Mouse (Mus musculus) retina, adult 2 months (tissue): ENCODE data around the gene Eps8.
A peak's percentile ranks its signal among the peaks of the same experiment; 100 is the strongest.

Source experiments
- DNase-seq: peaks from one replicate; pipeline ENCODE4 v3.0.0-alpha.2; 2012; ENCODE audit warnings: low read depth, low spot score

Gene Eps8

GRCm38 (mm10) chr6:137661583-137662365 is 7.1 kb upstream of the Eps8 start:
- no peak for DNase-seq

- DNase-seq, result no peak
These were observed 3.9 kb upstream of the Eps8 start for GRCm38 (mm10) chr6:137658426-137659088.

- DNase-seq, result no peak
These were observed 2.5 kb upstream of the Eps8 start for GRCm38 (mm10) chr6:137657203-137657602.

GRCm38 (mm10) chr6:137649528-137649927 is 5.1 kb downstream of the Eps8 start:
- DNase-seq, result no peak

- DNase-seq, result peak; percentile 79
These were observed 5.6 kb downstream of the Eps8 start for GRCm38 (mm10) chr6:137649068-137649480.

- DNase-seq, result no peak
These were observed 6.3 kb downstream of the Eps8 start for GRCm38 (mm10) chr6:137648110-137649067.

- no peak for DNase-seq
These were observed 7.0 kb downstream of the Eps8 start for GRCm38 (mm10) chr6:137647646-137648045.

GRCm38 (mm10) chr6:137646726-137647125 is 8.0 kb downstream of the Eps8 start:
- DNase-seq, result no peak

- no peak for DNase-seq
These were observed 9.8 kb downstream of the Eps8 start for GRCm38 (mm10) chr6:137644893-137645292.

GRCm38 (mm10) chr6:137643814-137644213 is 10.9 kb downstream of the Eps8 start:
- no peak for DNase-seq

- no peak for DNase-seq
These were observed 13.0 kb downstream of the Eps8 start for GRCm38 (mm10) chr6:137641642-137642041.

GRCm38 (mm10) chr6:137638834-137639567 is 15.7 kb downstream of the Eps8 start:
- DNase-seq, result no peak

- no peak for DNase-seq
These were observed 17.2 kb downstream of the Eps8 start for GRCm38 (mm10) chr6:137637443-137637842.

GRCm38 (mm10) chr6:137636131-137636530 is 18.5 kb downstream of the Eps8 start:
- no peak for DNase-seq

GRCm38 (mm10) chr6:137633626-137634025 is 21.1 kb downstream of the Eps8 start:
- no peak for DNase-seq

GRCm38 (mm10) chr6:137633121-137633520 is 21.6 kb downstream of the Eps8 start:
- DNase-seq, result no peak

GRCm38 (mm10) chr6:137630387-137630786 is 24.3 kb downstream of the Eps8 start:
- no peak for DNase-seq

GRCm38 (mm10) chr6:137629603-137630231 is 25.0 kb downstream of the Eps8 start:
- DNase-seq, result no peak

GRCm38 (mm10) chr6:137628715-137629114 is 26.0 kb downstream of the Eps8 start:
- DNase-seq, result no peak

- no peak for DNase-seq
These were observed 33.7 kb downstream of the Eps8 start for GRCm38 (mm10) chr6:137621021-137621420.

GRCm38 (mm10) chr6:137613903-137614302 is 40.8 kb downstream of the Eps8 start:
- DNase-seq, result no peak
